Mouse (Mus musculus) natural killer cell, adult 2 months (primary cell): Measurements from ENCODE around the gene Gba2.
A peak's percentile ranks its signal among the peaks of the same experiment; 100 is the strongest.

Experiments used
- DNase-seq, 2 experiments: peaks; one replicate each; pipeline ENCODE4 v3.0.0; 2022; ENCODE audit warnings: low spot score in 2 of 2

The Gba2 gene

DNA sequence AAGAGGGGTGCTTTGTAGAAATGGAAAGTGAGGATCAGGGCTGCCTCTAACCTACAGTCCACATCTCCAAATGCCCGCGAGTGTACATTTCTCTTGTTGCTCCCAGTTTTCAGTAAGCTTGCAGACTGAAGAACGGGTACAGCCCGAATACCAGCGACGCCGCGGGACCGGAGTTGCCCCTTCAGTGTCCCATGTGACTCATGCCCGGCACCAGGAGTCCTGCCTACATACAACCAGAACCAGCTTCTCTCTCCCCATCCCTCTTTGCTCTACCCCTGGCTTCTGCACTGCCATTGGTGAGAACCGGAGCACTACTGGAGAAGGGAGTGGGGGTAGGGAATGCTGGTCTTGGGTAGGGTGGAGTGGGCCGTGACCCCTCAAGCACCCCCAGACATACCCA is 2.7 kb upstream of the Gba2 start:
- no peak for DNase-seq

GRCm38 (mm10) chr4:43580721-43581120 is 2.0 kb upstream of the Gba2 start:
- no peak for DNase-seq

- DNase-seq = no peak
Measured at GRCm38 (mm10) chr4:43579731-43580130, 1.1 kb upstream of the Gba2 start.

- no peak for DNase-seq
Measured at GRCm38 (mm10) chr4:43579256-43579655, 583 bp upstream of the Gba2 start.

GRCm38 (mm10) chr4:43577237-43577881 is 1.3 kb downstream of the Gba2 start:
- DNase-seq = no peak

- no peak for DNase-seq
Measured at GRCm38 (mm10) chr4:43575356-43575755, 3.3 kb downstream of the Gba2 start.

DNA sequence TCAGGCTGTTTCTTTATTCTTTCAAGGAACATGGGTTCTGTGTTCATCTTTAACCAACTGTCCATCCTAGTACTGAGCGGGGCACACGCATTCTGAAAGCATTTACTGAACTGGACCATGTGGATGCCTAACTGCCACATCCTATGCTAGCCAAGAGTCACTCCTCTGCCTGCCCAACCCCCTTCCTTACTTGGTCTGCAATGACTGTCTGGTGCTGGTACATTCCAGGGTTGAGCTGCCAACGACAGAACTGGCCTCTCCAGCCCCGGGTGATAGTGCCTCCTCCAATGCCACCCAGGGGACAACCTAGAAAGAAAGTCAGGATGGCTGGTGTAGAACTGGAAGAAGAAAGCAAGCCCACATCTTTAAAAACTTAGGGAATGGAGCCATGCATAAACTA is 5.1 kb downstream of the Gba2 start:
- DNase-seq = no peak

DNA sequence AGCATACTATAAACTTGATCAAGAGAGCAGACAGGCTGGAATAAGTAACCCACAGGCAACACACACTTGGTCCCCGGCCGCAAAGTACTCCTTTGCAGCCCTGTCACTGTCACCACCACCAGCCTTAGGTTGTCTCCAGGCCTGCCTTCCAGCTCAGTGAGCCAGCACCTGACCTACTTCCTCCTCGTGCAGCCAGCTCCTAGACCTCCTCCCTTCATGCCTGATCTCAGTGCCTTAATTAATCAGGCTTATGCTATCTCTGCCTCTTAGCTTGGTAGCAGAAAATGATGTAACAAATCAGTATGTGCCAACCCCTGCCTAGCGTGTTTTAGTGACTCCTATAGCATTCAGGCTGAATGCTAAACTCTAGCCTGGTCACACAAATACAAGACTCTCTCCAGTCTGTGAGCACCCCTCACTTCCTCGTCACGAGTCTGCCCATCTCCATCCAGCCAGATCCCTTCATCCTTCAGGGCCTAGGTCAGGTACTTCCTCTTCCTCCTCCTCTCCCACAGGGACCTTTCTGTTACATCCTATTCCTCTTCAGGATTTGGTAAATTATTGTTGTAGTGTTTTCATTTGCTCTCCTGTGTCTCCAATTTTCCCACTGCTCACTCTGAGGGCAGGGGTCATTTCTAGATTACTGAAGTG is 7.2 kb downstream of the Gba2 start:
- DNase-seq = no peak

DNA sequence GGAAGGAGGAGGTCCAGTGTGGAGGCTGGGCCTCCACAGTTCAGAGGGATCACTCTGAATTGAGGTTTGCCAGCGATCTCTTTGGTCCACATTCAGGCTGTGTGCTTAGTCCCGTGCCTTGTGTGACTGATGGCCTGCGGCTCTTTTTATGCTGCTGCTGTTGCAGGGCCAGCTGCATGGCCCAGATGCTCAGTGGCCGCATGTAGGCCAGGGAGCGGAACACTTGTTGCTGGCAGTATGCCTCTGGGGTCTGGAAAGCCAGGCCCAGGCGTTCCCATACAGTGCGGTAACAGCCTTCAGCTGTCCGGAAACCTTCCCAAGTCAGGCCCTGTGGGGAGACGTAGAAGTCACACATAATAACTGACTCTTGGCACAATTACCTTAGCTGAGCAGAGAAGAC is 11.5 kb downstream of the Gba2 start:
- no peak for DNase-seq

DNA sequence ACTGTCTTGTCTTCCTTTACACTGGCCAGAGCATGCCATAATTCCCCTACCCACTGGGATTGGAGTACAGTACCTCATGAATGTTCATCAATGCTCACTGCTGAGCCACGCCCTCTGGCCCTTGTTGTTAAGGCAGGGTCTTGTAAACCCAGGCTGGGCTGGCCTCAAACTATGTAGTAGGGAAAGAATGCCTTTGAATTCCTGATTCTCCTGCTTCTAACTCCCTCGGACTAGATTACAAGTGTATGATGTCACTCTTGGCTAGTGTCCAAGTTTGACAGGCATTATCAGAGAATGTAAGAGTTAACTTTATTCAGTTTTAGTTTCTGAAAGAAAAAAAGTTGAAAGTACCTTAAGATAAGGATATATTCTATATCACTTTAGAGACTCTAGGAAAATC is 14.4 kb downstream of the Gba2 start:
- no peak for DNase-seq

GRCm38 (mm10) chr4:43563601-43563875 is 15.1 kb downstream of the Gba2 start:
- DNase-seq = no peak

- DNase-seq = no peak
Measured at GRCm38 (mm10) chr4:43562769-43563600, 15.7 kb downstream of the Gba2 start.

- peak; percentile 93 to 94 for DNase-seq
Measured at GRCm38 (mm10) chr4:43561997-43562768, 16.5 kb downstream of the Gba2 start, which contains the start of the genes Creb3 and Tln1. Creb3 (plus strand) TSS chr4:43562332. Tln1 (minus strand) TSS chr4:43562691.

- DNase-seq = no peak
Measured at GRCm38 (mm10) chr4:43561436-43561996, 17.2 kb downstream of the Gba2 start.

- no peak for DNase-seq
Measured at GRCm38 (mm10) chr4:43560976-43561375, 17.7 kb downstream of the Gba2 start.

DNA sequence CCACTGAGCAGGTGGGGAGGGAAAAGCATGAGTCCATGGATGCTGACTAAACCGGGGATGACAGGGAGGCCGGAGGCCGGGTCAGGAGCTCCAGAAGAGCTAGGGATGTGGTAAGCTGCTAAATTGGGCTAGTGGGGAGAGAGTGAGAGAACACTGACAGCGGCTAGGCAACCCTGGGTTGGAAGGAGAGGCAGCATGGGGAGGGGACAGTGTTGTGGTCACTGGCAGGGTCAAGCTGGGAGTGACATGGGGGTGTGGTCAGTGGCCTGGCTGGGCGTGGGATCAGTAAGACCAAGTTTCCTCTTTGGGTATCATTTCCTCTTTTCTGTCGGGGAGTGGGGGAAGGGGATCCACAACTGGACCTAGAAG is 18.4 kb downstream of the Gba2 start:
- peak; percentile 46 to 61 for DNase-seq

DNA sequence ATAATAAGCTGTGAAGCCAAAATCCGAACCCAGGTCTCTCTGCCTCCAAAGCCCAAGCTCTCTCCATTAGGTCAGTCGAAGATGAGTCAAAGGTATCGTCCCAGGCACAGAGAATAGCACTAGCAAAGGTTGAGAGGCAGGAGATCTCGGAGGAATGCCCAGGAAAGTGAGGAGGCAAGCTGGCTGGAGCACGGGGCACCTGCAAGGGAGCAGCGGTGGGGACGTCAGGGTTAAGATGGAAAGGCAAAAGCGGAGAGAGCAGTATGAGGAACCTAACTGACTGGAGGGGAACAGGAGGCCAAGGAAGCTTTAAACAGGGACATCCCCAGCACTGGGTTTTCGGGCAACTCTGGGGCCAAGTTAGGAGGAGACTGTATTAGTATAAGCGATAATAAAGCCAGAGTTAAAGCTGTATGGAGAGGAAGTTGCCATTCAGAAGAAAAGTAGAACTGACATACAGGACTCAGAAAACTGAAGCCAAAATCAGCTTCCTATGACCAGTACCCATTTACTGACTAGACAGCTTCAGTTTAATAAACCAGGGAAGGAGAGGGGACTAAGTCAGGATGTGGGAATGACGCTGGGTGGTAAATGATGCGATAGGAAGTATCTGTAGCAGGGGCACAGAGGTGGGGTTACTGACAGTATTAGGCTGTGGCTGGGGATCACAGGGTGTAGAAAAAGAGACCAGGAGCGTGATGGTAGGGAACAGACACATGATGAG is 19.0 kb downstream of the Gba2 start:
- no peak for DNase-seq

DNA sequence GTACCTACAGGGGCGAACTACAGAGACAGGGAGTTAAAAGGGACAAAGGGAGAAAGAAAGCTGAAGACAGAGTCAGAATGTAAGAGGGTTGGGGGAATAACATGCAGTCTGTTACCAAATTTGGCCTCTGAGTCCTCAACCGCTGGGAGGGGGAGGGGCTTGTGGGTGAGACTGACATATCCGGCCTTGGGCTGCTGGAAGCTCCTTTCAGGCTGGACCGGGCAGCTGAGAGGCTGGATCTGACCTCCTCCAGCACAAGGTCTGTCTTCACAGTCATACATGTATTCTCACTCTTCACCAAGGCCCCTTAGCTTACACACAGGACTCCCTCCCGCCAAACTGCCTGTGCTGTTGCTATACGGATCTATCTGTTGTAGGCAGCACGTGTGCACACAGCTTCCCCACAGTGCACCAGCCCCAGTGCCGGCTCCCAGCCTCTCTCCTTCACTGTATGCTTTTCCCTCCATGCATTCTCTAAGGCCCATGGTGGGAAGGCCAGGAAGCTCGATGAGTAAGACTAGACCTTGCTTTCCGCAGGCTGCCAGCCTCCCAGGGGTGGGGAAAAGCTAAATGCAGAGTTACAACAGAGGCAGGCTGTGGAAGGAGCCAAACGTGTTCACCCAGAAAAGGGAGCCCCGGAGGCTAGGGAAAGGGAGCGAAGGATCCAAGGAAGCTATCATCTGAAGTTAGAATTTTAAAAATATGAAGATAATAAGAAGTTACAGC is 19.9 kb downstream of the Gba2 start:
- peak; percentile 74 to 84 for DNase-seq

DNA sequence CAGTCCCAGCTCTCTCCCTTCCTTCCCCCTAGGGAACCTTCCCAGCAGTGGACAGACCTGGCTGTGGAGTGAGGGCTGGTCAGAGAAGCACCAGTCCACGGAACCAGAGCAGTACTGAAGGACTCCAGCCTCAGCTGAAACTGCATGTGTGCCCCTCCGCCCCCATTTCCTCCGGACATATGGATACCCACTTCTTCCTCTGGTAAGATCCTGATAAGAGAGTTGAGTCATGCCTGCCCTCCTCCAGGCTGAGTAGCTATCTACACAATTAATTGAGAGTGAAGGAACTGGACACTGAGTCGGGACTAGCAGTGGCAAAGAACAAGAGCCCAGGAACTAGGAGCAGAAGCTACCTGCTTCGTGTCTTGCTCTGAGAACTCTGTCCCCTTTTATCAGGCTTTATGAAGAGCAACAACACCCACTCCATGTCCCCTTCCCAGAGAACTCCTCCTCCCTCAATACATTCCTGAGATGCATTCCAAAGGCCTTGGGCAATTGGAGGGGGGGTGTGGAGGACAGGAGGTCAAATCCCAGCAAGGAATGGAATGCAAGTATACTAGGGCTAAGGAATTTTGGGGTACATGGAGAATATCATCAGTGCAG is 20.5 kb downstream of the Gba2 start:
- DNase-seq = no peak

GRCm38 (mm10) chr4:43555926-43556325 is 22.7 kb downstream of the Gba2 start:
- no peak for DNase-seq
